Mouse (Mus musculus) CH12F3 (cell line): Measurements from ENCODE around the gene Mipep.

ENCODE experiments used
- in situ Hi-C: fragments of 300-500 bp; cut with MboI; formaldehyde crosslinking; loops from 2 replicates; pipeline ENCODE4 v1.14.3; 2020; ENCODE audit warnings: low sequenced_read_pairs

Gene Mipep

DNA sequence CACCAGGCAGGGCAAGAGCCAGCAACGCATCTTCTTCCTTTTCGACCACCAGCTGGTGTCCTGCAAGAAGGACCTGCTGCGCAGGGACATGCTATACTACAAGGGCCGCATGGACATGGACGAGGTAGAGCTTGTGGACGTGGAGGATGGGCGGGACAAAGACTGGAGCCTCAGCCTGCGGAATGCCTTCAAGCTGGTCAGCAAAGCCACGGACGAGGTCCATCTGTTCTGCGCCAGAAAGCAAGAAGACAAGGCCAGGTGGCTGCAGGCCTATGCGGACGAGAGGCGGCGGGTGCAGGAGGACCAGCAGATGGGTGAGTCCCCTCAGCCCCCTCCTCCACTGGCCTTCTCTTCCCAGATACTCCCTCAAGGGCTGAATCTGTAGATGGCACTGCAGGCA is 28.1 kb upstream of the Mipep start:
- in situ Hi-C loops, result no loop called here

DNA sequence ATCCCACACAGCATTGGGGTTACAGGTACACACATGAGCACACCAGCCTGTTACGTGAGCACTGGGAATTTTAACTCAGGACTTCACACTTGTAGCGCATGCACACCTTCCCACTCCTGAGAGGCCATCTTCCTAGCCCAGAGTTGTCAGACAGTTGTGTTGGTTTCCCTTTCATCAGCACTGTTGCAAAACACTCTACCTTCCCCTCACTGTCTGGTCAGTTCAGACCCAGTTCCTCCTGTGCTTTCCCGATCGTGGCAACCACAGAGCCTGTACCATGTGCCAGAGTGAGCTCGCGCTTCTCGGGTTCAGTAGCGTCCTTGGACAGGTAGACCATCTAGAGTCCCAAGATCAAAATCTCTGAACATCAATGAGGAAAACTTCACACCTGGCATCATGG is 27.1 kb upstream of the Mipep start:
- in situ Hi-C loops, result no loop called here

DNA sequence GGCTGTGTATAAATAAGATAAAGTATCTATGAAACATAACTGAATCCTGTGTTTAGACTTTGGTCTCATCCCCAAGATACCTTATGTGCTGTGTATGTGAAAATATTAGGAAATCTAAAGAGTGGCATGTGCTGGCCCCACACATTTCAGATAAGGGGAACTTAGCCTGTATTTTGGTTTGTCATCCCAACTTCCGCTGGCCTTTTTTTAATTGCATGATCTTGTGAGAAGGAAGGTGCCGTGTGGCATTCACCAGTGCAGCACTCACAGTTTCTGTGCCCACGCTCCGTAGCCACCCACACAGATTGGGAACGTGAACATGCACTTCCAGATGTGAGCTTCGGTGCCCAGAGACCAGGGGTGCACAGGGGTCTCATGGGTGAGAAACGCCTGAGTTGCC is 26.7 kb upstream of the Mipep start:
- in situ Hi-C loops, result no loop called here

DNA sequence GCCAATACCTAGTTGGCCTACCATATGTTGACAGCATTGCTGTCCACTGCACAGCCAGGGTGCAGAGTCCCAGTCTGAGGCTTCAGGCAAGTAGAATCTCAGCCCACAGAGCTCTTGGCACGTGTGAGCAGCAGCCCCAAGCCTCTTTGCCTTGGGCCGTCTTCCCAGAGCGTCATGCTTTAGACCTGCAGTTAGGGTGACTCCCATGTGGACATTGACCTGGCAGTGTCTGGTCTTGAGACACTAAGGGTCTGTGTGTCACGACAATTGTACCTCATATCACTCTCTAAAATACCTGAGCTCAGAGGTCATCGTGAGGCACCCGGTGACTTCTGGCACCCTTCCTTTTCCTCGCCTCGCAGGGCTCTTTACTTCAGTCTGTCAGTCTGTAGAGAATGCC is 25.3 kb upstream of the Mipep start:
- in situ Hi-C loops, result no loop called here

DNA sequence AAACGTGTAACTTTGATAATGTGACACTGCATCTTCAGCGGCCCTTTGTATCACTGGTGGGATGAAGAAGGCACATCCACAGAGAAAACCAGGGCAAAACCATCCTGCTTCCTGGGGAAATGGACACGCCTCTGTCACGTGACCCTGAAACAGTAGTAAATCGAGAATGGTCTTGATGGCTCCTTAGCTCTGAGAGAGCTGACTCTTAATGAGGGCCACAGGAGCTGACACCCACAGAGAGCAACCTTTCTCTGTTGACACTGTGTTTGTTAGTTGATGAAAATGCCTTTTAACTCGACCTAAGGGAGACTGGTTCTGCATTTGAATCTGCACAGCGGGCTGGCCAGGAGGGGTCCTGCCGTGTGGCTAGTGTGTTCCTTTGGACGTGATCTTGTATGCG is 22.6 kb upstream of the Mipep start:
- in situ Hi-C loops, result loop anchor here (10.0 kb wide), 1 partner anchor 247 kb away; no protein-coding TSS in a partner anchor

DNA sequence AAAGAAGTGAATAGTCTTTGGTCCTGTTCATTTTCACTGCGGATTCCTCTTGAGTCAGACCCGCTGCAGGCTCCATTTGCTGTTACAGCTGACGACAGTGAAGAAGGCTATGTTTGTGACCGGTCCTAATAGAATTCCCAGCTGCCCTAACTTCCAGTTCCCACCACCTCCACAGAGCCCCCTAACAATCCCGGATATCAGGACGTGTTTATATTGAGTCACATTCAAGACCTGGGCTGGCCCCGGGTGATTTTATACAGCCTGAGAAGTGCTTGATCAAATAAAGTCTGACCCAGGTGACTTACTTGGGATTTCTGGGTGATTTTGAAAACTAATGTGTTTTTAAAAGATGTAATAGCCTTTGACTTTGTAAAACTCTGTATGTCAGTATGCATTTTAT is 21.6 kb upstream of the Mipep start:
- in situ Hi-C loops, result loop anchor here (10.0 kb wide), 1 partner anchor 248 kb away; no protein-coding TSS in a partner anchor

DNA sequence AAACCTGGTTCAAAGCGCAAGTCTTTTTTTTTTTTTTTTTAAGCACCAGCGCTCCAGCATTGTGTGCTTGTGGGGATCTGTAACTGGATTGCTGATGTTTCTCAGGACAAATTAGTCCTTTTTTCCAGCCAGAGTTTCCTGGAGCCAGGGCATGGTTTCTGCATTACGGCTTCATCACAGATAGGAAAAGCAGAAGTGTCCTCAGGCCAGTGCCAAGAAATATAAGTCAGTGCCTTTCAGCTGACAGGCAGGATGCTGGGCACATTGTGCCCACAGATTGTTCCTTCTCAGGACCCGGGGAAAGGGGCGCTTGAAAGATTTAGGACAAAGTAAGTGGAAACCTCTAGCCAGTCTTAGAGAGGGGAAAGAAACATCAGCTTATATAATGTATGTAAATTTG is 20.6 kb upstream of the Mipep start:
- in situ Hi-C loops, result loop anchor here (10.0 kb wide), 1 partner anchor 249 kb away; no protein-coding TSS in a partner anchor

DNA sequence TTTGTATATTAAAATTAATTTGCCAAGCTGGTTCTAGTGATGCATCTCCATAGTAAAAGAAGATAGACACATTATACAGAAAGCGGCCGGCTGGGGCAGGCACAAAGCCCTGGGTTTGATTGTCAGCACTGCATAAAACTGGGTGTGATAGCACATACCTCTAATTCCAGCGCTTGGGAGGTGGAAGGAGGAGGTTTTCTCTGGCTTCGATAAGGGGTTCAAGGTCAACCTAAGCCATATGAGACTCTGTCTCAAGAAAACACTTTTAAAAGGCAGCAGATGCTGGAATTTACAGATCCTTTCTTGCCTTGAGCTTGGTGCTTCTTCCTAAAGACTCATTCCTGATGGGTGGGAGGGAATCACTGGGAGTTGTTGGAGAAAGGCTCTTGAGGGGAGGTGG is 19.8 kb upstream of the Mipep start:
- in situ Hi-C loops, result loop anchor here (10.0 kb wide), 1 partner anchor 250 kb away; no protein-coding TSS in a partner anchor

DNA sequence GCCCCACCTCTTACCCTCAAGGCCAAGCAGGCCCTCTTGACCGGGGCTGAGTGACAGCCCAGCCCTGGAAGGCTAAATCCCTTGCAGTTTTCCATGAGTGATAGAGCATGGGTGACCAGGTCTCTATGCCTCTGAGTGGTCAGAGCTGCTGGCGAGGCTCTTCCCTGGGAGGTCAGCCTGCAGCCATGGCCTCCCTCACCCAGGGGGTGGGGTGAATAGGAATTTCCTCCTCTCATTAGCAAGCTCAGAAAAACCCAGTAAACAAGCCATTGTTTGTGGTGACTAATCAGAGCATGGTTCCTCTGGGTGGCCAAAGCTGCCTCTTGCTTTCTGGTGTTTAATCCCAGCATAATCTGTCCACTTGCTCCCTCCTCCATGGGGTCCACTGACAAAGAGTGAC is 19.3 kb upstream of the Mipep start:
- in situ Hi-C loops, result loop anchor here (10.0 kb wide), 1 partner anchor 250 kb away; no protein-coding TSS in a partner anchor

DNA sequence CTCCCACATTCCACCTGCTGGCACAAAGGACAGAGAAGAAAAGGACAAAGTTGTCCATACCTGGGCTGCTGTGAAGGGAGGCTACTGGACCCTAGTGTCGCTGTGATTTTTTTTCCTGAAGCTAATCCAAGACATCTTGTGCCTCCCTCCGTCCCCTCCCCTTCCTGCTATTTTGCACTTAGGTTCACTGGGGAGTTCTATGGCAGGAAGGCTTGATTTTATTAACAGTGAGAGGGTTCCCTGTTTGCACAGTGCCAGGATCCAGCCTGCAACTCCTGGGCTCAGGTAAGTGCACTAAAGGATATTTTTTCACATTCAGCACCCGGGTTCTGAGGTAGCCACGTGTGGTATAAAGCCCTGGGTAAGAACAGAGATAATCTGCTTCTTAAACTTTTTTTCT is 16.5 kb upstream of the Mipep start, which contains the start of gene C1qtnf9:
C1qtnf9 (plus strand) TSS at position 251 of the 400 bp plus-strand sequence.
- in situ Hi-C loops, result loop anchor here (10.0 kb wide), 1 partner anchor 253 kb away; no protein-coding TSS in a partner anchor

DNA sequence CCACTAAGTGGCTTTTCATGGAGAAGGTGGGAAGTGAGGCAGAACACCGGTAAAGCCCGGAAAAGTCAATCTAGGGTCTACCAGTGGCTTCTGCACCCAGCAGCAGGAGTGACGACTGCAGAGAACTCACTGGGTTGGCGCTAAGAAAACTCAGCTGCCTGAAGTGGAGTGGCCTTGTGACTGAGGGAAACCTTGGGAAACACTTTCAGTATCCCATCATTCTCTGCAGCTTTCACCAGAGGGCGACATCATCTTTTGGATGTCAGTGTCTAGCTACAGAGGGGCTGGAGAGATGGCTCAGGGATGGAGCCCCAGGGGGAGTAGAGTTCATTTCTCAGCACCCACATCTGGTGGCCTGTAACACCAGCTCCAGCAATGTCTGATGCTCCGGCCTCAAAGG is 15.0 kb upstream of the Mipep start:
- in situ Hi-C loops, result loop anchor here (10.0 kb wide), 1 partner anchor 255 kb away; no protein-coding TSS in a partner anchor

DNA sequence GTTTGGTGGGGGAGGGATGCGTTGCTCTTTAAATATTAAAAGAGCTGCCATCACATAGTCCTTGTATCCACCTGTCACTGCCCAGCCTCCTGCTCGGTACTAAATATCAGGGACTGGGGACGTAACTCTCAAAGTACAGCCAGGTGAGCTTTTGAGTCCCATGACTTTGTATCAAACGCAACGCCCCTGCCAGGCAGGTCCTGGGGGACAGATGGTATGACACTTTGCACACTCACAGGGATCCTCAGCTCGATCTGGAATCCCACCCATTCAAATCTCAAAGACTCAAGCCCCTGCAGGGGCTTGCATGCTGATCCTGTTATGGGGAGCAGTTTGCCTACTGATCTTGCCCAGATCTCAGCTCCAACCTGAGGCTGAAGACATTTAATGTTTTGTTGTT is 13.8 kb upstream of the Mipep start:
- in situ Hi-C loops, result no loop called here

DNA sequence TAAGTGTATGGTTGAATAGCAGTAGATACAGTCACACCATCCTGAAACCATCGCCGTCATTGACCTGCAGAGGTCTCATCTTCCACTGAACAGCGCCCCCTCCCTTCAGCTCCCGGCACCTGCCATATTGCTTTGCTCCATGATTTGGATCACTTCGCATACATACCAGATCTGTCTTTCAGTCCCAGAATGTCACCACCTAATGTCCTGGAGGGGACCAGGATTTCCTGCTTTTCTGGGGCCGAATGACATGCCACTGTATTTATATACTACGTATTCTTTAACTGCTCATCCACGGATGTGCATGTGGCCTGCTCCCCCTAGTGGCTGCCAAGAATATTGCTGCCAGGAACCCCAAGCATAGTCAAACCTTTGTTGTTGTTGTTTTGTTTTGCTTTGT is 13.3 kb upstream of the Mipep start:
- in situ Hi-C loops, result no loop called here

DNA sequence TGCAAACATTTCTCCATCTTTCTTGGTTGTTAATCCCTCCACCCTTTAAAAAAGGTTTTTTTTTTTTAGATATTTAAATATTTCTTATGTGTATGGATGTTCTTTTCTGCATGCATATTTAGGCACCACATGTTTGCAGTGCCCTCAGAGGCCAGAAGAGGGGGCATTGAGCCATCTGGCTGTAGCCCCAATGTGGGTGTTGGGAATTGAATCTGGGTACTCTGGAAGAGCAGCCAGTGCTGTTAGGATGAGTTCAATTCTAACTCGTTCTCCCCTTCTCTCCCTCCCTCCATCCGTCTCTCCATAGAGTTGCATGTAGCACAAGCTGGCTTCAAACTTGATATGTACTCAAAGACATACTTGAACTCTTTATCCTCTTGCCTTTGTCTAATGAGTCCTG is 10.9 kb upstream of the Mipep start:
- in situ Hi-C loops, result no loop called here

DNA sequence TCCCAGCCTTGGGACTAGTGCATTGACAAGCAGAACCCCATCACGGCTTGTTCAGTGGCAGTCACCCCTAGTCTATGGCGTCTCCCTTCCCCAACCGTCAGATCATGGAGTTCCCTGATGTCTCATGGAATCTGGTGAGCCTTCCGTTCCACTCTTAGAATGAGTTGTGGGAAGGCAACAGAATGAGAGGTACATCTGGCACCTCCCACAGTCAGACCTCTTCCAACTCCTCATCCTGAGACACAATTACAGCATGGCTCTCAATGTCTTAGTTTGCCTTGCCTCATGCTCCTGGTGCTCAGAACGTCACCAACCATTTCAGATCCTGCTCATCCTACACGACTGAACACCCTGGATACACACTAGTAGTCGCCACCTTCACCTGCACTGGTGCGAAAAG is 7.9 kb upstream of the Mipep start:
- in situ Hi-C loops, result no loop called here

DNA sequence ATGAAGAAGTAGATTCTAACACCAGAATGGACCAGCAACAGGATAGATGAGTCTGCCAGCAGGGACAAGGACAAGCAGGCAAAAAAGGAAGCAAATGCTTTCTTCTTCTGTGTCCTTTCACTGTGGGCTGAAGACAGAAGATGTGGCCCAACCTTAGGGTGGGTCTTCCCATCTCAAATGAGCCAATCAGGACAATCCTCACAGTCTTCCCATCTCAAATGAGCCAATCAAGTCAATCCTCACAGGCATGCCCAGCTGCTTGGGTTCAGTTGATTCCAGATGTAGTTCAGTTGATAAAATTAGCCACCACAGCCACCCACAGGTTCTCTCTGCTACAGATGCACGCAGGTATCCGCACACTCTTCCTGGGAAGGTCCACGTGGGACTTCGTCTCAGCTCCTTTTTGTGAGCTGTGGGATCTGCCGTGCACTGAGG is 6.9 kb upstream of the Mipep start:
- in situ Hi-C loops, result no loop called here

DNA sequence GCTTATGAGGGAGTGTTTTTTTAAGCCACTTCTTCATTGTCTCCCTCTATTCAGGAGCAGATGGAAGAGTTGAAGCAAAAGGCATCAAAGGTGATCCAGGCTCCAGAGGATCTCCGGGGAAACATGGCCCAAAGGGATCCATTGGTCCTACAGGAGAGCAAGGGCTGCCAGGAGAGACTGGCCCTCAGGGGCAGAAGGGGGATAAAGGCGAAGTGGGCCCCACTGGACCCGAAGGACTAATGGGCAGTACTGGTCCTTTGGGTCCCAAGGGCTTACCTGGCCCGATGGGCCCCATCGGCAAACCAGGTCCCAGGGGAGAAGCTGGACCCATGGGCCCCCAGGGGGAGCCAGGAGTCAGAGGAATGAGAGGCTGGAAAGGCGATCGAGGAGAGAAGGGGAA is 5.2 kb upstream of the Mipep start:
- in situ Hi-C loops, result no loop called here

DNA sequence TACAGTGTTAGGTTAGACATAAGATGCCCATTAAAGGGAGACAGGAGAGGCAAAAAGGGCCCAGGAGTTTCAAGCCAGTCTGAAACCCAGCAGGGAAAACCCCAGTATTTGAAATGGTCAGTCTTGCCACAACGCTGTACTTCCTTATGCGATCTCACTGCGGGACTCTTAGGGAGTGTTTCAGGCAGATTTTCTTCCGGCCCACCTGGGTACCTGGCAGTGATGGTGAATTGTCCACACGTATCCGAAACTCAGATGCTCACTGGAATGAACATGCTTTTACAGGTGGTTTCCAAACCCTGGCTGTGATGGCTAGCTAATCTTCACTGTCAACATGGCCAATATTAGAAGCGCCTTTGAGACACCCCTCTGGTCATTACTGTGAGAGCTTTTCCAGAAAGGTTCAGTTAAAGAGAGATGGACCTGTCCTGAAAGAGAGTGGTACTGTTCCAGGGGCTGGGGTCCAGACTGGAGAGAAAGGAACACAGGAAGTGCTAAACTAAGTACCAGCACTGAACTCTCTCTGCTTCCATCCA is 2.2 kb upstream of the Mipep start:
- in situ Hi-C loops, result no loop called here

DNA sequence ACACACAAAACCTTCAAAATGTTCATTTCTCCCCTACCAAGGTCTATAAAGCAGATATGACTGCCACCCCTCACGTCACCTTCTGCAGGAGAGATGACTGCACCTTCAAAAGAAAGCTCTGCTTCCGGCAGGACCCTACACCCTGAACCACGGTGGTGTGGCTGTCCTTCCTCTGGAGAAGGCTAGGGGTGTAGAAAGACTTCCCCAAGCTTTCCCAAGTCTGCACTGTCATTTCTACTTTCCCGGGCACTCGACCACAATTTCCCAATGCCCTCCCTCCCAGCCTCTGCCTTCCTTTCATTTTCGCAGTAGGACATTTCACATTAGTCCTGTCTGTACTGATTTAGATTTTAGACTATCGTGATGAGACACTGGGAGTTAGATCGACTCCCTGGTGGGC is 1.2 kb upstream of the Mipep start:
- in situ Hi-C loops, result no loop called here

DNA sequence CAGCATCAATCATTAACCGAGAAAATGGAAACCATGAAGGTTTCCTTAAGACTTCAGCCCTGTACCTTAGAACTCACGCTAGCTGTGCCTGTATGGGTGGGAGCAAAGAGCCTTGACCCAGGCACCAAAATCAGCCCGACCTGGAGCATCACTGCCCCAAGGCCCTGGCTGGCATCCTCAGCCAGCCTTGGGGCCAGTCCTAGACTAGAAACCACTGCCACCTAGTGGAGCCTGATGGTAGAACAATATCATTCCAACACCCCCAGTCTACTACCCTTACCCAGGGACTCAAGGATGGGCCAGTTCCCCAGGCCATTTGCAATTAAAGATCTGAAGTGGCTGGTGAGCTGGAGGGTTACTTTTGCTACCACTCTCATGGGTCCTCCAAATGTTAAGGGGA is 5.7 kb downstream of the Mipep start:
- in situ Hi-C loops, result loop anchor here (10.0 kb wide), 1 partner anchor 295 kb away; no protein-coding TSS in a partner anchor

DNA sequence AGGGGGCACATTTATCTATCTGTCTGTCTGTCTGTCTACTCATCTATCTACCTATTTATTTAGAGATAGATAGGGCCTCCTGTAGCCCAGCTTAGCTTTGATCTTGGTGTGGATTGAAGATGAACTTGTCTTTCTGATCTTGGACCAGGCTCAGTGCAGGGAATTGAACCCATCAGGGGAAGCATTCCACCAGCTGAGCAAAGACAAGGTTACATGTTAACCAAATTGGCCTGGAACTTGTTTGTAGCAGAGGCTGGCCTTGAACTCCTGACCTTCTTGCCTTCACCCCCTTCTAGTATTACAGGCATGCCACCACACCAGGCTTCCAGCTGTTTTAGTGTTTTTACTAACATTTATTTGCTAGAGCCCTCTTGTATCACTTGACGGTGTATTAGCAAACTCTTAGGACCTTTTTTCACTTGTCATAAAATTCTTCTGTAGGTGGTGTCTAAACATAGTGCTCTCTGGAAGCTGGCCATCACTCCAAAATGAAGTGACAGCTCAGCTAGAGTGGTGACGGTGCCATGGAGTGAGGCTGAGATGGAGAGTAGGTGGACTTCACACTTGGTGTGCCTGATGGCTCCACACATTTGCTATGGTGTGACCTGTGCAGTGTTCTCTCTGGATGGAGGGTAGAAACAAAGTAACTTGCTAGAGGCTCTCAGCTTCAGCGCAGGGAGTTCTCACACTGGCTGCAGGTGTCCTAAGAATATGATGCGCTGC is 12.4 kb downstream of the Mipep start:
- in situ Hi-C loops, result loop anchor here (5.0 to 10.0 kb wide), 3 partner anchors 288 to 496 kb away; no protein-coding TSS in a partner anchor

DNA sequence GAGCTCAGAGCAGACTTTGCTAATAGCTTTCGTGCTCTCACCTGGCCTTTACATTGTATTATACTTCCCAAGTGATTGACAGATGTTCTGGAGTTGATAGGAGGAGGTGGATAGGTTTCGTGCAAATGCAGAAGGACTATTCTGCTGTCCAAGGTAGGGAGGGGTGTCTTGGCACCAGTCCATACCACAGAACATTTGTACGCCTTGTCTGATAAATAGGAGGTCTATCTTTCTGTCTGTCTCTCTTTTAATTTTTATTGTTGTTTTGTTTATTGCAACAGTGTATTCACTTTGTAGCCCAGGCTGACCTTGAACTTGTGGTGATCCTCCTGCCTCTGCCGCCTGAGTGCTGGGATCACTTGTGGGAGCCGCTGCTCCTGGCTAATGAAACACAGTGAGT is 13.2 kb downstream of the Mipep start:
- in situ Hi-C loops, result loop anchor here (5.0 to 10.0 kb wide), 3 partner anchors 287 to 495 kb away; no protein-coding TSS in a partner anchor
